Mouse (Mus musculus): Measurements from ENCODE around the gene Timm13. TPM values are rescaled to one million over a fixed set of nuclear protein-coding genes. Genes with fewer than 3 reads are reported as not detected.
A peak's percentile ranks its signal among the peaks of the same experiment; 100 is the strongest.

Timm13 gene
- 271 and 305 TPM in 2 replicates for polyA plus RNA-seq (2016; fragmentation: Nextera tagmentation; extraction: Ambion mirVana)

DNA sequence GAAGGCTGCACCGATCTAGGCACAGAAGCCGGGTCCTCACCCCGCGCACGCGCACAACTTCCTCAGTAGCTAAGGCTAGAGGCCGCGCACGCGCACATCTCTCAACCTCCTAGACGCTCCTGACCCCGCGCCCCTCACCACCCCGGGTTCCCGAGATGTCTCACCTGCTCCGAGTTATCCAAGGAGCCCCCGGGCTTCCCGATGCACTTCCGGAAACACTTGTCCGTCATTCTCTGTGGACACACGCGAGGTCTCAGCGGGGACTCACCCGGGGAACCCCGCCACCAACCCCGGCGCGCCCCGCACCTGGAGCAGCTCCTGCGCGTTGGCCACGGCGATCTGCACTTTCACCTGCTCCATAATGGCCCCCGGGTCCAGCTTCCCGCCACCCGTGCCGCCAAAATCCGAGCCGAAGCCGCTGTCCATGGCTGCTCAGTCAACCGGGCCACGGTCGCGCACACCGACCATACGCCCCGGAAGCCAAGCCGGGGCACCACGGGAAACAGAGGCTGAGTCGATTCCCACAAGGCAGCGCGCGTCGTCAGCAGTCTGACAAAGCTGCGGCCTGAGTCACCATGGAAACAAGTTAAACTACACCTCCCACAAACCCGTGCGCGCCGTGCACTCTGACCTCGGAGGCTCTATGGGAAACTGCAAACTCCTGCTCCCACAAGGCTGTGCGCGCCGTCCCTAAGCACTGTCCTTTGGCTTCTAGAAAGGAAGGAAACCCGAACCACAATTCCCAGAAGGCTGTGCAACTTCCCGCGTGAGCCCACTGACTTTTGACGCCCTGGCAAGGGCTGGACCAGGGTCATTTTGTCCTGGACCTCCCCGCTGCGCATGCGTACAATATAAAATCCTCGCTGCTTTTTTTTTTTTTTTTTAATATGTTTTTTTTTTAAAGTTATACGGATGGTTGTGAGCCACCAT lies at the start of gene Timm13:
Gene Timm13 (minus strand): TSS at position 652 of the 930 bp plus-strand sequence.
- ATAC-seq (ENCODE audit: low FRiP score), result peak; percentile 94
- Histone ChIP-seq H3K4me3 (peak within 1 kb of the TSS; percentile 67), H3K27ac (peak within 1 kb of the TSS; percentile 83), H3K9me3 (replicated peaks) (no peaks in the 10 kb centered on the region), H3K4me2 (replicated peaks) (peak within 1 kb of the TSS; percentile 94), H3K9ac (peak within 1 kb of the TSS; percentile 73), H3K27me3 (no peaks in the 10 kb centered on the region), H3K36me3 (peaks cover 58% of the 10 kb centered on the region), H3K4me1 (peaks cover 20% of the 10 kb centered on the region)
- under 1% methylated on average over 72 of the region's 72 CpGs for WGBS

DNA sequence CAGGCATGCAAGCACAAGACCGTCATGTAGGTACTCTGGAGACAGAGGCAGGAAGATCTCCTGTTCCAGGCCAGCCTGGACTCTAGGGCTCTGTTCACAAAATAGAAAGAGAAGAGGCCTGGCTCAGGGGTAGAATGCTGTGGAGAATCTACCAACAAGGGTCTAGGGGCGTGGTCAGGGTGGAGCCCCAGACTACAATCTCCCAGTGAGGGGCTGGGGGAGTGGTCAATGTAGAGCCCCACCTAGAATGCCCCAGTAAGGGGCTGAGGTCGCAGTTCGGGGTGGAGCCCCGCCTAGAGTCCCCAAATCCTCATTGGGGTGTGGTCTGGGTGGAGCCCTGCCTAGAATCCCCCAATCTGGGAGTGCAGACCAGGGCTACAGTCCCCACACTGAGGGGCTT lies 49.5 kb upstream of the Timm13 start:
- Histone ChIP-seq H3K4me3 (no peak overlapping the region), H3K4me2 (replicated peaks) (no peak overlapping the region), H3K9ac (no peak overlapping the region), H3K9me3 (replicated peaks) (no peaks in the 10 kb centered on the region), H3K27me3 (peaks cover 7% of the 10 kb centered on the region), H3K36me3 (no peaks in the 10 kb centered on the region), H3K4me1 (peaks cover 11% of the 10 kb centered on the region), H3K27ac (no peak overlapping the region)
- no peak for ATAC-seq (ENCODE audit: low FRiP score)
- WGBS, result 30% methylated on average over 5 of the region's 5 CpGs

DNA sequence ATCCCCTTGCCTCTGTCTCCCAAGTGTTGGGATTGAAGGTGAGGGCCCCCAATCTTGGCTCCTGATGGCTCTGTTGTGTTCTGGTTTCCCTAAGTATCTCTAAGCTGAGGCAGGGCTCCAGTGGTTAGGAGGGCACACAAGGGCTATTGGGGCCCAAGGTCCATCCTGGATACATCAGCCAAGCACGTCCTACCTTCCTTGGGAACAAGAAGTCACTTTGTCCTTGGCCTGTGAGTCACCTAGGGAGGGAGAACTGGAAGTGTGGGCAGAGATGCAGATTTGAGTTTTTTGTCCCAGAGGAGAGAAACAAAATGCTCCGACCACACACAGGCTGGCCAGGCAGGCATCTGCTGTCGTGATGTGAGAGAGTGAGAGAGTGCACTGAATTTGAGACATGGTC lies 48.3 kb upstream of the Timm13 start:
- Histone ChIP-seq H3K27me3 (peaks cover 7% of the 10 kb centered on the region), H3K9me3 (replicated peaks) (no peaks in the 10 kb centered on the region), H3K9ac (no peak overlapping the region), H3K4me2 (replicated peaks) (no peak overlapping the region), H3K36me3 (no peaks in the 10 kb centered on the region), H3K27ac (no peak overlapping the region), H3K4me3 (no peak overlapping the region), H3K4me1 (peaks cover 8% of the 10 kb centered on the region; the same call in 1 of the 2 replicates)
- WGBS, result 87% methylated on average over 3 of the region's 3 CpGs
- ATAC-seq (ENCODE audit: low FRiP score), result no peak

DNA sequence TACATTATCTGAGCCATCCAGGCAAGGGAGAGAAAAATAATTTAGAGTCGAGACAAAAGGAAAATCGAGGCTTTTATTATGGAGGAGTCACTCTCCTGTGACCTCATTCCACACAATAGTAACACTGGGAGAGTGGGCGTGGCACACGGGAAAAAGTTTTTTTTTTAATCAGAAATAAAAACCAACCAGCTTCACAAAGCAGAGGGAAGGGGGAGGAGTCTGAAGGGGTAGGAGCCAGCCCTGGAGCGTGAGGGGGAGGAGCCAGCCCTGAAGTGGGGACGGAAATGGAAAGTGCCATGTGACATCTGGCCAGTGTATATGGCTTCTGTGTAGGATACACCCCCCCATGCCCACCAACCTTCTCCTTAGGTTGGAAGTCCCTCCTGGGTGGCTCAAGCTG lies 47.8 kb upstream of the Timm13 start:
- H3K36me3 ChIP-seq, result no peaks in the 10 kb centered on the region
- H3K9me3 ChIP-seq (replicated peaks), result no peaks in the 10 kb centered on the region

DNA sequence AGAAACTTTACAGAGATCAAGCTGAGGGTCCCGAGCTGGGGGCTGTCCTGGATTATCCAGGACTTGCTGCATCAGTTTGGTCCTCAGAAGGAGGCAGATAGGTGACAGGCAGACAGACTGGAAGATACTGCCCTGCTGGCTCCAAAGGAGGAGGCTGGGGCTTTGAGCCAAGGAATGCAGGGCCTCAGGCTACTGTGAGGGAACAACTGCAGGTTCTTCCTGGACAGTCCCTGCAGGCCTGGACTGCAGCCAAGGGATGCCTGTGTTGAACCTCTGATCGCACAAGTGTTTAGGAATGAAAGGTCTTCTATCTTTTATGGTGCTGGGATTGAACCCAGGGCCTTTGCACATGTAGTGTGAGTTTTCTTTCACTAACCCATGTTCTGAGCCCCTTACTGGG lies 47.0 kb upstream of the Timm13 start:
- Histone ChIP-seq H3K9ac (no peak overlapping the region), H3K4me1 (peaks cover 8% of the 10 kb centered on the region; the same call in 1 of the 2 replicates), H3K9me3 (replicated peaks) (no peaks in the 10 kb centered on the region), H3K27me3 (peaks cover 8% of the 10 kb centered on the region), H3K36me3 (no peaks in the 10 kb centered on the region), H3K4me2 (replicated peaks) (no peak overlapping the region), H3K27ac (no peak overlapping the region), H3K4me3 (no peak overlapping the region)
- ATAC-seq (ENCODE audit: low FRiP score), result no peak
- WGBS, result 70% methylated on average over 2 of the region's 2 CpGs

More for the DNA sequence above, 47.8 kb upstream of the Timm13 start:
- Histone ChIP-seq H3K4me1 (peaks cover 8% of the 10 kb centered on the region; the same call in 1 of the 2 replicates), H3K4me2 (replicated peaks) (no peak overlapping the region), H3K27me3 (peaks cover 8% of the 10 kb centered on the region), H3K9ac (no peak overlapping the region), H3K4me3 (no peak overlapping the region), H3K27ac (no peak overlapping the region)
- 32% methylated on average over 6 of the region's 6 CpGs for WGBS
- no peak for ATAC-seq (ENCODE audit: low FRiP score)

DNA sequence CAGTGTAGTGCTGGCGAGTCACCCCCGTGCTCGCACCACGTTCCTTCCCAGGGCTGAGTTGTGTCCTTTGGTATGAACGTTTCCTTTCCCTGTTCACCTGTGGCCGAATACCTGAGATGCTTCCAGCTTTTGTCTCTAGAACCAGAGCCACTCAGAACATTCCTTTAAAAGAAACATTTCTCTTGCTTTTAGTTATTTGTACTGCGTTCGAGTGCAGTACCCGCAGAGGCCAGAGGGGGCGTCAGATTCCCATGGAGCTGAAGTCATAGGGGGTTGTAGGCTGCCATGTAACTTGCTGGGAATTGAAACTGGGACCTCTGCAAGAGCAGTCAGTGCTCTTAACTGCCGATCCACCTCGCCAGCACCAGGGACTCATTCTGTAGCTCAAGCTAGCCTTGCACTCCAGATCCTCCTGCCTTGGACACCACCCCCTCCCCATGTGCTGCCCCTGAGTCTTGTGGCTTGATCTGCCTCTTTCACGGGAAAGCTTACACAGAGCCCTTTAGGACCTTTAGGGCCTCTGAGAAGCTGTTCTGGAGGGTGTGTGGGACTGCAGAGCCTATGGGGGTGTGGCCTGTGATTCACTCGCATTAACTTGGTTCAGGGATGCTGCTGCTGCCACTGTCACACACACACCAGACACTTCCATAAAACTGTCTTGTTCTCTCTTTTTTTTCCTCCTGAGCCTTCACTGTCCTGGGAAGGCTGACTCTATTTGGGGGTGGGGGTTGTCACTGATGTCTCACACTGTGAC lies 46.1 kb upstream of the Timm13 start:
- Histone ChIP-seq H3K9me3 (replicated peaks) (no peaks in the 10 kb centered on the region), H3K4me2 (replicated peaks) (no peak overlapping the region), H3K36me3 (no peaks in the 10 kb centered on the region), H3K4me3 (no peak overlapping the region), H3K27ac (no peak overlapping the region), H3K4me1 (peaks cover 8% of the 10 kb centered on the region; the same call in 1 of the 2 replicates), H3K27me3 (peaks cover 7% of the 10 kb centered on the region; the same call in 1 of the 2 replicates), H3K9ac (no peak overlapping the region)
- no peak for ATAC-seq (ENCODE audit: low FRiP score)
- 65% methylated on average over 14 of the region's 14 CpGs for WGBS

DNA sequence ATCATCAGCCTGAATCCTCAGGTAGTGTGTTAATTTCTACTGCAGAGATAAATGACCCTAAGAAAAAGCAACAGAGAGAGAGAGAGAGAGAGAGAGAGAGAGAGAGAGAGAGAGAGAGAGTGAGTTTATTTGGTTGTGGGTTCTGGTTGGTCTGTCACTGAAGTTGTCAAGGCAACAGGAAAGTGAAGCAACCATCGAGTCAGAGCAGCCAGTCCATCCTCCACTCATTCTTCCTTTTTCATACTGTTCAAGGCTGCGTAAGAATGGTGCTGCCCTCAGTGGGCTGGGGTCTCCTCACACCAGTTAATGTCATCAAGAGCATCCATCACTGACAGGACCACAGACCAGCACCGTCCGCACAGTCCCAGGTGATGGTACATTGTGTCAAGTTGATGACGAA lies 43.5 kb upstream of the Timm13 start:
- Histone ChIP-seq H3K9me3 (replicated peaks) (no peaks in the 10 kb centered on the region), H3K27ac (no peak overlapping the region), H3K4me3 (no peak overlapping the region), H3K9ac (no peak overlapping the region), H3K36me3 (no peaks in the 10 kb centered on the region), H3K4me2 (replicated peaks) (no peak overlapping the region), H3K27me3 (peaks cover 16% of the 10 kb centered on the region; the same call in 1 of the 2 replicates), H3K4me1 (peaks cover 23% of the 10 kb centered on the region)
- ATAC-seq (ENCODE audit: low FRiP score), result no peak
- WGBS, result 78% methylated on average over 5 of the region's 5 CpGs

DNA sequence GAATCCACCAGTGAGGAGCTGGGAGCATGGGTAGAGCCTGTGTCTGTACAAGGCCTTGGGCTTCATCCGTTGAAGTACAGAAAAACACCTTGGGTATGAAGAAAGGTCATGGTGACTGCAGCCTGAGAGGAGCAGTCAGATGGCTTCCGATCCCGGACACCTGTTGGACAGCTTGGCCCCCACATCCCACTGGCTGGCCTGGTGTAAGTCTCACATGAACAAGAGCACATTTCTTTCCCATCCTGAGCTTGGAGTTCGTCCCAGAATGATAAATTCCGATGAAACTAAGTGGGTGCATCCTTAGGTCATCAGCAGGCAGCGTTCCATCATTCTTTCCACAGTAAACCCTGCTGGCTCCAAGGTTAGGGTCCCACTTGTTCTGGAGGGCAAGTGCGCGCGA lies 42.9 kb upstream of the Timm13 start:
- Histone ChIP-seq H3K9ac (no peak overlapping the region), H3K4me1 (peaks cover 23% of the 10 kb centered on the region), H3K36me3 (no peaks in the 10 kb centered on the region), H3K4me2 (replicated peaks) (no peak overlapping the region), H3K4me3 (no peak overlapping the region), H3K27ac (no peak overlapping the region), H3K9me3 (replicated peaks) (no peaks in the 10 kb centered on the region), H3K27me3 (peaks cover 16% of the 10 kb centered on the region; the same call in 1 of the 2 replicates)
- WGBS, result 82% methylated on average over 9 of the region's 9 CpGs
- no peak for ATAC-seq (ENCODE audit: low FRiP score)

DNA sequence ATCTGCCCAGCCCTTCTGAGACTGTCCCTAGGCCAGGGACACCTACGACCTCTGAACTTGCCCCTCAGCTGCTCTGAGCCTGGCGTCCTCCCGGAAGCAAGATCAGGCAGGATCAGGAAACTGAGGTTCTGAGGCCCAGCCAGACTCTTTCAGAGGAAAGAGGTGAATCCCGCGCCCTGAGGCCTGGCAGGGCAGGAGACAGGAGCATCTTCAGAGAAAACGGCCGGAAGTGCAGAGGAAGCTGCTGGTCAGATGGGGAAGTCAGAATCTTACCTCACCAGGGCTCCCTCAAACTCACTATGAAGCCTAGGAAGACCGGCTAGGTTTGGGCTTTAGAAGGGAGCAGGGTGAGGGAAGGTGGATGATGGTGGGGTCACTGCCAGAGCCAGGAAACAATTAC lies 42.1 kb upstream of the Timm13 start:
- ATAC-seq (ENCODE audit: low FRiP score), result no peak
- Histone ChIP-seq H3K36me3 (no peaks in the 10 kb centered on the region), H3K27ac (no peak overlapping the region)

DNA sequence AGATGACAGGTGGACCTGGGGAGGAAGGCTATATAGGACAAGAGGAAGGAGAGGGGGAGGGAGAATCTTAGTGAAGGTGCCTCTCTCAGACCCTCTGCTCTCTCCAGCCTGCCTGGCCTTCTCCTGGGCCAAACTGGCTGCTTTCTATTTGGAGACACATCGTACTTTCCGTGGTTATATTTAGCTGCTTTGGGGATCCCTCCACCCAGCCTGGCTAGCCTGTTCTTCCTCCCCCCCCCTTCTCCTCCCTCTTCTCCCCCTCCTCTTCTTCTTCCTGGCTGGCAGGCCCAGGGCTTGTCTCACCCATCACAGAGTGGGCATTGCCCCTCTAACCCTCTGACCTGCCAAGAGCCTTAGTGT lies 40.2 kb upstream of the Timm13 start:
- Histone ChIP-seq H3K9ac (no peak overlapping the region), H3K36me3 (no peaks in the 10 kb centered on the region), H3K27ac (no peak overlapping the region), H3K27me3 (peaks cover 42% of the 10 kb centered on the region), H3K4me3 (no peak overlapping the region), H3K4me2 (replicated peaks) (no peak overlapping the region), H3K9me3 (replicated peaks) (no peaks in the 10 kb centered on the region), H3K4me1 (peaks cover 46% of the 10 kb centered on the region)
- ATAC-seq (ENCODE audit: low FRiP score), result no peak
- WGBS, result 68% methylated on average over 2 of the region's 2 CpGs

More for the DNA sequence above, 42.1 kb upstream of the Timm13 start:
- Histone ChIP-seq H3K4me1 (peaks cover 26% of the 10 kb centered on the region), H3K4me3 (no peak overlapping the region), H3K4me2 (replicated peaks) (no peak overlapping the region), H3K9me3 (replicated peaks) (no peaks in the 10 kb centered on the region), H3K9ac (no peak overlapping the region), H3K27me3 (peaks cover 22% of the 10 kb centered on the region)
- WGBS, result 59% methylated on average over 8 of the region's 8 CpGs

DNA sequence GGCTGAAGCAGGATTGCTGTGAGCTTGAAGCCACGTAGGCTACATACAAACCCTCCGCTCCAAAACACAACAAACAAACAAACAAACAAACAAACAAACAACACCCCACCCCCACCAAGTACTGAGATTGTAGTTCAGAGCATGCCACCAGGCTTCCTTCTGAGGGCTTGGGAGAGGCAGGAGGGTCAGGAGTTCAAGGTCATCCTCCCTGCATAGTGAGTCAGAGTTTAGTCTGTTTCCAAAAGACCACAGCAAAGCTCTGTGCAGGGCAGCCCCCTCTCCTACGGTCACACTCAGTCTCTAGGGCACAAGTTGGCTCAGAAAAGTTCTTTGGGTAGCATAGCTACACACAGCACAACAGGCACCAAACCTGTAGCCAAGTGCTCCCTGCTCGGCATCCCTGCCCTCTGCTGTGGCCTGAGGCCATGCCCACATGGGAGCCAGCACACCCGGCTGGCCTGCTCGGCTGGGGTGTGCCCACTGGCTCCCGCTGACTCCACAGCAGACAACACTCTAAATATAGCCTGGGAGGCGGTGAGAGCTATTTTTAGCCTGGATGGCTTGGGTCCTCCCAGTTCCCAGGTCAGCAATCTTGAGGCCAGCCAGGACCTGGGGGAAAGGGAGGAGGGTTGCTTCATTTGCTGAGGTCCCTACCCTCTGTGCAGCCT lies 39.7 kb upstream of the Timm13 start:
- Histone ChIP-seq H3K4me3 (no peak overlapping the region), H3K4me1 (peaks cover 51% of the 10 kb centered on the region), H3K27me3 (peaks cover 47% of the 10 kb centered on the region), H3K4me2 (replicated peaks) (peak overlapping the region; percentile 70), H3K36me3 (no peaks in the 10 kb centered on the region), H3K9me3 (replicated peaks) (no peaks in the 10 kb centered on the region), H3K9ac (no peak overlapping the region), H3K27ac (no peak overlapping the region)
- 46% methylated on average over 8 of the region's 8 CpGs for WGBS
- no peak for ATAC-seq (ENCODE audit: low FRiP score)

DNA sequence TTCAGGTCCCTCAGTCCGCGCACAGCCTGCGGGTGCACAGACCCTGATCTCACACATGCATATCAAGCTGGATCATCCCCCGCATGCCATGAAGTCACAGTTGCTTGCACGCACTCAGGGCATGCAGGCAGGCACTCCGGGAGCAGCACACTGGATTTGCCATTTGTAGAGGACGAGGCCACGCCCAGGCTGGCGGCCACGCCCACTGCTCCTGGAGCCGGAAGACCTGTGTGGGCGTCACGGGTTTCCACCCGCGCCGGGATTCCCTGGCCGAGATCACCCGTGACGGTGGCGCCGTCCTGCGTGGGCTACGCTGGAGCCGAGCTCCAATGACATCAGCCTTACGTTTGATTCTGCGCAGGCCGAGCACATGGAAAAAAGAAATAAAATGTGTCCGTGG lies 38.9 kb upstream of the Timm13 start:
- 7% methylated on average over 28 of the region's 28 CpGs for WGBS
- H3K36me3 ChIP-seq, result no peaks in the 10 kb centered on the region

More for the DNA sequence above, 38.9 kb upstream of the Timm13 start:
- Histone ChIP-seq H3K4me2 (replicated peaks) (peak overlapping the region; percentile 70), H3K4me1 (peaks cover 55% of the 10 kb centered on the region), H3K9ac (peak overlapping the region; percentile 49), H3K9me3 (replicated peaks) (no peaks in the 10 kb centered on the region), H3K27me3 (peaks cover 55% of the 10 kb centered on the region), H3K4me3 (peak overlapping the region; percentile 34), H3K27ac (peak overlapping the region; percentile 52)
- peak; percentile 48 for ATAC-seq (ENCODE audit: low FRiP score)
